Mouse (Mus musculus) right cerebral cortex, postnatal 36 days (tissue): ENCODE results near the gene Vmn2r44.
"Not testable (repeated sequence)": the region's sequence is repeated elsewhere in the genome, so short reads cannot be mapped to it uniquely, and the experiment has no call there.

ENCODE experiments used
- DNase-seq, 2 experiments: peaks; one replicate each; pipeline ENCODE4 v3.0.0; 2022; ENCODE audit warnings: low spot score in 2 of 2, mixed read lengths in 1 of 2

The Vmn2r44 gene

GRCm38 (mm10) chr7:8383233-8383632 is at the start of gene Vmn2r44:
Vmn2r44 (minus strand) TSS chr7:8383333.
- not testable (repeated sequence) for DNase-seq

- not testable (repeated sequence) for DNase-seq
These were observed 25.3 kb downstream of the Vmn2r44 start for GRCm38 (mm10) chr7:8357879-8358278.
